Mouse (Mus musculus): ENCODE measurements around the gene Mfrp.

Gene Mfrp

GRCm38 (mm10) chr9:44101490-44101889 is at the start of gene Mfrp:
Gene Mfrp (plus strand): TSS chr9:44101729.
- DNase-seq, result no peak

GRCm38 (mm10) chr9:44052855-44053254 is 48.7 kb upstream of the Mfrp start:
- no peak for DNase-seq

- DNase-seq, result no peak
Measured at GRCm38 (mm10) chr9:44053936-44054335, 47.6 kb upstream of the Mfrp start.

- no peak for DNase-seq
Measured at GRCm38 (mm10) chr9:44058606-44059005, 42.9 kb upstream of the Mfrp start.

GRCm38 (mm10) chr9:44065177-44065576 is 36.4 kb upstream of the Mfrp start:
- no peak for DNase-seq

GRCm38 (mm10) chr9:44066785-44067225 is 34.7 kb upstream of the Mfrp start, which contains the start of gene Usp2:
Gene Usp2 (plus strand): TSS chr9:44067021.
- peak; percentile 99 to 100 for DNase-seq

GRCm38 (mm10) chr9:44067241-44067959 is 34.1 kb upstream of the Mfrp start:
- DNase-seq, result no peak

- DNase-seq, result no peak
Measured at GRCm38 (mm10) chr9:44067960-44068330, 33.6 kb upstream of the Mfrp start.

- no peak for DNase-seq
Measured at GRCm38 (mm10) chr9:44069252-44069651, 32.3 kb upstream of the Mfrp start.

GRCm38 (mm10) chr9:44070113-44070843 is 31.3 kb upstream of the Mfrp start:
- DNase-seq, result no peak

GRCm38 (mm10) chr9:44070844-44071231 is 30.7 kb upstream of the Mfrp start:
- no peak for DNase-seq

- peak in 1 of 2 experiments; percentile 41 for DNase-seq
Measured at GRCm38 (mm10) chr9:44071914-44072598, 29.5 kb upstream of the Mfrp start.

GRCm38 (mm10) chr9:44072599-44072915 is 29.0 kb upstream of the Mfrp start:
- DNase-seq, result peak in 1 of 2 experiments; percentile 55

GRCm38 (mm10) chr9:44073115-44073514 is 28.4 kb upstream of the Mfrp start:
- no peak for DNase-seq

- DNase-seq, result peak; percentile 76 to 81
Measured at GRCm38 (mm10) chr9:44074395-44075275, 26.9 kb upstream of the Mfrp start.

- peak; percentile 31 to 82 for DNase-seq
Measured at GRCm38 (mm10) chr9:44075276-44075995, 26.1 kb upstream of the Mfrp start.

- peak; percentile 42 to 80 for DNase-seq
Measured at GRCm38 (mm10) chr9:44075996-44076763, 25.3 kb upstream of the Mfrp start.

- DNase-seq, result peak; percentile 88 to 92
Measured at GRCm38 (mm10) chr9:44076764-44077120, 24.8 kb upstream of the Mfrp start.

- no peak for DNase-seq
Measured at GRCm38 (mm10) chr9:44077266-44077910, 24.1 kb upstream of the Mfrp start.

GRCm38 (mm10) chr9:44078136-44078797 is 23.3 kb upstream of the Mfrp start:
- DNase-seq, result peak; percentile 39 to 87

All from kidney, postnatal 25 days (tissue).